Mouse (Mus musculus) forebrain, embryonic 12.5 days (tissue): ENCODE data around the gene Mtif3. TPM values are rescaled to one million over a fixed set of nuclear protein-coding genes. Genes with fewer than 3 reads are reported as not detected.
"Not testable (repeated sequence)": the region's sequence is repeated elsewhere in the genome, so short reads cannot be mapped to it uniquely, and the experiment has no call there.

Experiments used
- ATAC-seq: fragments of 200-750 bp; cut with Nextera tagmentation; 2 replicates; pipeline ENCODE4 v1.8.0; 2017; ENCODE audit warnings: moderate TSS enrichment; ENCODE audit not compliant: low FRiP score
- H3K27ac ChIP-seq: fragments of 300-500 bp; sonication (generic); 2 replicates; pipeline ENCODE4 v1.5.1; 2016; ENCODE audit warnings: mild to moderate bottlenecking
- H3K27me3 ChIP-seq: fragments of 300-500 bp; sonication (generic); 2 replicates; pipeline ENCODE4 v1.6.1; 2016; ENCODE audit warnings: mild to moderate bottlenecking
- H3K36me3 ChIP-seq: fragments of 300-500 bp; sonication (generic); replicated peaks from 2 replicates; pipeline ENCODE4 v1.6.1; 2016; ENCODE audit warnings: mild to moderate bottlenecking
- H3K4me1 ChIP-seq: fragments of 300-500 bp; sonication (generic); 2 replicates; pipeline ENCODE4 v1.6.1; 2016
- H3K4me2 ChIP-seq: fragments of 300-500 bp; sonication (generic); 2 replicates; pipeline ENCODE4 v1.6.1; 2016; ENCODE audit warnings: mild to moderate bottlenecking, moderate library complexity
- H3K4me3 ChIP-seq: fragments of 300-500 bp; sonication (generic); replicated peaks from 2 replicates; pipeline ENCODE4 v1.5.1; 2016; ENCODE audit warnings: mild to moderate bottlenecking
- H3K9ac ChIP-seq: fragments of 300-500 bp; sonication (generic); 2 replicates; pipeline ENCODE4 v1.6.1; 2016; ENCODE audit warnings: mild to moderate bottlenecking
- H3K9me3 ChIP-seq: fragments of 300-500 bp; sonication (generic); 2 replicates; pipeline ENCODE4 v1.6.1; 2016
- WGBS: fragments of 180-500 bp; shearing (Covaris S2); methylation state at CpG from one replicate; pipeline ENCODE4 v1.1.7; 2016; 5-methylcytosine and 5-hydroxymethylcytosine counted together
- polyA plus RNA-seq: library from polyadenylated mRNA; unstranded; fragments of >200 nt; fragmentation: Nextera tagmentation; extraction: Ambion mirVana; gene quantifications from 2 replicates; pipeline ENCODE4 v1.2.1, GENCODE M21; 2016

The Mtif3 gene
- polyA plus RNA-seq, 1 experiment from 2014 or later: 18.8 TPM

- Histone ChIP-seq H3K4me1 (no peaks in the 10 kb centered on the region), H3K4me2 (no peak overlapping the region), H3K9ac (no peak overlapping the region), H3K9me3 (no peaks in the 10 kb centered on the region), H3K4me3 (no peak overlapping the region), H3K27ac (no peak overlapping the region), H3K27me3 (no peaks in the 10 kb centered on the region), H3K36me3 (no peaks in the 10 kb centered on the region)
- no peak for ATAC-seq
- WGBS: 78% methylated on average over 5 of the region's 5 CpGs
Measured at GRCm38 (mm10) chr5:146926673-146927072, 36.9 kb downstream of the Mtif3 start.

GRCm38 (mm10) chr5:146923547-146923946, 40.1 kb downstream of the Mtif3 start:
- no peak for ATAC-seq

GRCm38 (mm10) chr5:146921224-146921623, 42.4 kb downstream of the Mtif3 start:
- no peaks in the 10 kb centered on the region for H3K9me3 ChIP-seq
- H3K4me2 ChIP-seq: peak overlapping the region; percentile 55; the same call in 1 of the 2 replicates
- H3K27me3 ChIP-seq: peaks cover 21% of the 10 kb centered on the region; the same call in 1 of the 2 replicates
- no peaks in the 10 kb centered on the region for H3K36me3 ChIP-seq
- no peak overlapping the region for H3K4me3 ChIP-seq
- ATAC-seq: no peak
- peaks cover 15% of the 10 kb centered on the region for H3K4me1 ChIP-seq
- H3K9ac ChIP-seq: no peak overlapping the region
- 59% methylated on average over 8 of the region's 8 CpGs for WGBS
- H3K27ac ChIP-seq: no peak overlapping the region

More at GRCm38 (mm10) chr5:146923547-146923946, 40.1 kb downstream of the Mtif3 start:
- Histone ChIP-seq H3K27me3 (peaks cover 20% of the 10 kb centered on the region; the same call in 1 of the 2 replicates), H3K36me3 (no peaks in the 10 kb centered on the region), H3K9me3 (no peaks in the 10 kb centered on the region), H3K4me1 (peaks cover 15% of the 10 kb centered on the region), H3K4me2 (no peak overlapping the region), H3K27ac (no peak overlapping the region), H3K9ac (no peak overlapping the region), H3K4me3 (no peak overlapping the region)
- 81% methylated on average over 5 of the region's 5 CpGs for WGBS

- Histone ChIP-seq H3K9me3 (no peaks in the 10 kb centered on the region), H3K4me2 (peak overlapping the region; percentile 55), H3K9ac (0 out of 2 replicates have a peak overlapping the region, but pooled peaks have one; percentile 33), H3K4me1 (peaks cover 15% of the 10 kb centered on the region), H3K4me3 (peak overlapping the region; percentile 29), H3K27ac (no peak overlapping the region), H3K36me3 (no peaks in the 10 kb centered on the region), H3K27me3 (peaks cover 27% of the 10 kb centered on the region; the same call in 1 of the 2 replicates)
- WGBS: 7% methylated on average over 24 of the region's 27 CpGs
- ATAC-seq: peak; percentile 60; the same call in 1 of the 2 replicates
Measured at GRCm38 (mm10) chr5:146920314-146921161, 43.1 kb downstream of the Mtif3 start.

- no peak for ATAC-seq
- no peaks in the 10 kb centered on the region for H3K36me3 ChIP-seq
- WGBS: 28% methylated on average over 6 of the region's 6 CpGs
- peak overlapping the region; percentile 55 for H3K4me2 ChIP-seq
- no peak overlapping the region for H3K4me3 ChIP-seq
- H3K27me3 ChIP-seq: peaks cover 27% of the 10 kb centered on the region; the same call in 1 of the 2 replicates
- no peaks in the 10 kb centered on the region for H3K9me3 ChIP-seq
- no peak overlapping the region for H3K9ac ChIP-seq
- peaks cover 15% of the 10 kb centered on the region for H3K4me1 ChIP-seq
- H3K27ac ChIP-seq: no peak overlapping the region
Measured at GRCm38 (mm10) chr5:146919874-146920273, 43.7 kb downstream of the Mtif3 start.

- H3K36me3 ChIP-seq, H3K9ac ChIP-seq, H3K9me3 ChIP-seq, H3K4me2 ChIP-seq, H3K4me3 ChIP-seq, H3K27ac ChIP-seq, ATAC-seq: not testable (repeated sequence)
- peaks cover 42% of the 10 kb centered on the region; the same call in 1 of the 2 replicates for H3K27me3 ChIP-seq
- WGBS: 88% methylated on average over 6 of the region's 6 CpGs
- peaks cover 15% of the 10 kb centered on the region for H3K4me1 ChIP-seq
Measured at GRCm38 (mm10) chr5:146917357-146917756, 46.2 kb downstream of the Mtif3 start.

- Histone ChIP-seq H3K36me3 (no peaks in the 10 kb centered on the region), H3K27ac (no peak overlapping the region), H3K4me2 (no peak overlapping the region), H3K4me3 (no peak overlapping the region), H3K4me1 (peaks cover 15% of the 10 kb centered on the region), H3K27me3 (peaks cover 44% of the 10 kb centered on the region; the same call in 1 of the 2 replicates), H3K9me3 (no peaks in the 10 kb centered on the region), H3K9ac (no peak overlapping the region)
- WGBS: 41% methylated on average over 6 of the region's 6 CpGs
- no peak for ATAC-seq
Measured at GRCm38 (mm10) chr5:146916806-146917205, 46.8 kb downstream of the Mtif3 start.

GRCm38 (mm10) chr5:146916273-146916672, 47.3 kb downstream of the Mtif3 start:
- H3K27me3 ChIP-seq: peaks cover 43% of the 10 kb centered on the region; the same call in 1 of the 2 replicates
- ATAC-seq: no peak
- H3K4me1 ChIP-seq: peaks cover 15% of the 10 kb centered on the region
- WGBS: 75% methylated on average over 8 of the region's 8 CpGs
- no peak overlapping the region for H3K27ac ChIP-seq
- H3K9ac ChIP-seq: no peak overlapping the region
- H3K4me3 ChIP-seq: no peak overlapping the region
- H3K4me2 ChIP-seq: no peak overlapping the region
- H3K36me3 ChIP-seq: no peaks in the 10 kb centered on the region
- H3K9me3 ChIP-seq: no peaks in the 10 kb centered on the region

- no peaks in the 10 kb centered on the region for H3K4me1 ChIP-seq
- no peak overlapping the region for H3K27ac ChIP-seq
- peak; percentile 58; the same call in 1 of the 2 replicates for ATAC-seq
- no peak overlapping the region for H3K9ac ChIP-seq
- H3K9me3 ChIP-seq: no peaks in the 10 kb centered on the region
- H3K4me2 ChIP-seq: no peak overlapping the region
- no peaks in the 10 kb centered on the region for H3K36me3 ChIP-seq
- H3K27me3 ChIP-seq: peaks cover 27% of the 10 kb centered on the region; the same call in 1 of the 2 replicates
- no peak overlapping the region for H3K4me3 ChIP-seq
- WGBS: 29% methylated on average over 9 of the region's 9 CpGs
Measured at GRCm38 (mm10) chr5:146914088-146914766, 49.4 kb downstream of the Mtif3 start.

- H3K27me3 ChIP-seq: peaks cover 25% of the 10 kb centered on the region; the same call in 1 of the 2 replicates
- 86% methylated on average over 7 of the region's 7 CpGs for WGBS
- no peaks in the 10 kb centered on the region for H3K36me3 ChIP-seq
- no peak overlapping the region for H3K4me2 ChIP-seq
- no peaks in the 10 kb centered on the region for H3K9me3 ChIP-seq
- ATAC-seq: no peak
- H3K9ac ChIP-seq: no peak overlapping the region
- H3K4me1 ChIP-seq: no peaks in the 10 kb centered on the region
- H3K4me3 ChIP-seq: no peak overlapping the region
- H3K27ac ChIP-seq: no peak overlapping the region
Measured at GRCm38 (mm10) chr5:146913355-146913754, 50.2 kb downstream of the Mtif3 start.

- peaks cover 36% of the 10 kb centered on the region for H3K27me3 ChIP-seq
- ATAC-seq: no peak
- 31% methylated on average over 9 of the region's 9 CpGs for WGBS
- no peak overlapping the region for H3K9ac ChIP-seq
- H3K4me3 ChIP-seq: no peak overlapping the region
- H3K4me1 ChIP-seq: no peaks in the 10 kb centered on the region
- H3K4me2 ChIP-seq: no peak overlapping the region
- no peak overlapping the region for H3K27ac ChIP-seq
- no peaks in the 10 kb centered on the region for H3K36me3 ChIP-seq
- H3K9me3 ChIP-seq: no peaks in the 10 kb centered on the region
Measured at GRCm38 (mm10) chr5:146912206-146912605, 51.4 kb downstream of the Mtif3 start.

GRCm38 (mm10) chr5:146908629-146909028, 55.0 kb downstream of the Mtif3 start:
- 55% methylated on average over 11 of the region's 11 CpGs for whole genome bisulfite sequencing
- no peak for ATAC-seq
- no peak overlapping the region for H3K27ac ChIP-seq
- no peaks in the 10 kb centered on the region for H3K36me3 ChIP-seq
- H3K9ac ChIP-seq: no peak overlapping the region
- H3K9me3 ChIP-seq: no peaks in the 10 kb centered on the region
- peaks cover 3% of the 10 kb centered on the region; the same call in 1 of the 2 replicates for H3K4me1 ChIP-seq
- H3K4me2 ChIP-seq: no peak overlapping the region
- H3K4me3 ChIP-seq: no peak overlapping the region
- H3K27me3 ChIP-seq: peaks cover 21% of the 10 kb centered on the region
